Mouse (Mus musculus): ENCODE measurements around the gene Tomm40. TPM values are rescaled to one million over a fixed set of nuclear protein-coding genes. Genes with fewer than 3 reads are reported as not detected.
A peak's percentile ranks its signal among the peaks of the same experiment; 100 is the strongest.

Tomm40 gene
- total RNA-seq (2021) = 10 to 100 TPM; 36.8 to 47.6 TPM
- long read RNA-seq, experiment 1, transcript Tomm40-202 (10 exons, 1,577 nt) = major isoform, 63 of 79 reads
- long read RNA-seq, experiment 1, partial matches to known transcripts = 1 of 79 reads
- long read RNA-seq, experiment 1, other reads (novel, unspliced or antisense) = 13 of 79 reads
- long read RNA-seq, experiment 2, transcript Tomm40-202 (10 exons, 1,577 nt) = major isoform, 86 of 104 reads
- long read RNA-seq, experiment 2, transcript Tomm40-201 (9 exons, 1,646 nt) = minor isoform, 7 of 104 reads
- long read RNA-seq, experiment 2, partial matches to known transcripts = 3 of 104 reads
- long read RNA-seq, experiment 2, other reads (novel, unspliced or antisense) = 8 of 104 reads

- intact Hi-C loops (cut with DNase I) = no loop called here
- DNase-seq = peak; percentile 97 to 99
Observed at GRCm38 (mm10) chr7:19715239-19716054, at the start of gene Tomm40. Gene Tomm40 (minus strand): TSS chr7:19715438.

- DNase-seq = no peak
- intact Hi-C loops (cut with DNase I) = no loop called here
Observed at GRCm38 (mm10) chr7:19764581-19764980, 49.3 kb upstream of the Tomm40 start.

DNA sequence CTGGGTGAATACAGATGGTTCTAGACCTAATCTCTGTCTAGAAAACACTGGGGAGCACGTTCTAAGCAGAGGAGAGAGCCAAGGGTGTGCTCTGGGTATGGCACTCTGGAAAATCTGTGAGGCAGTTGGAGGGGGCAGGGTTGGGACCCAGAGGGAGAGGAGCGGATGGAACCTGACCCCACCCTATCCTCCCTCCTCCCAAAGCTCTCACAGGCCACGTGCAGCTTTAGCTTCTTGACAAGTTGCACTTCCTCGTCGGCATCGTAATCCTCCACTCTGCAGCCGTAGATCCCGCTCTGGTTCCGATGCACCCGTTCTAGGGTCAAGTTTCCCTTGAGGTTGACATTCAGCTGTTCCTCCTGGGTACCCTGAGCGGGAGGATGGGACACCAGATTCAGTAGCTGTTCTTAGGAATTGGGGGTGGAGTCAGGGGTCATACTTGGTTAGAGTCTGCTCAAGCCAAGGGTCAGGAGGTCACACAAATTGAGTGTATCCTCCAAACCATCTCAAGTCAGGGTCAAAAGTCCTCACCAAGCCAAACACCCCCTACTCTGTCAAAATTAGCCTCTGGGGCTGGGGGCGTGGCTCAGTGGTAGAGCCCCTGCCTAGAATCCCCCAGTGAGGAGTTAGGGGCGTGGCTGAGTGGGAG is 48.7 kb upstream of the Tomm40 start:
- intact Hi-C loops (cut with DNase I) = no loop called here
- no peak for DNase-seq

- intact Hi-C loops (cut with DNase I) = no loop called here
- no peak for DNase-seq
Observed at GRCm38 (mm10) chr7:19762283-19762682, 47.0 kb upstream of the Tomm40 start.

GRCm38 (mm10) chr7:19760021-19760420 is 44.8 kb upstream of the Tomm40 start:
- intact Hi-C loops (cut with DNase I) = no loop called here
- DNase-seq = no peak

DNA sequence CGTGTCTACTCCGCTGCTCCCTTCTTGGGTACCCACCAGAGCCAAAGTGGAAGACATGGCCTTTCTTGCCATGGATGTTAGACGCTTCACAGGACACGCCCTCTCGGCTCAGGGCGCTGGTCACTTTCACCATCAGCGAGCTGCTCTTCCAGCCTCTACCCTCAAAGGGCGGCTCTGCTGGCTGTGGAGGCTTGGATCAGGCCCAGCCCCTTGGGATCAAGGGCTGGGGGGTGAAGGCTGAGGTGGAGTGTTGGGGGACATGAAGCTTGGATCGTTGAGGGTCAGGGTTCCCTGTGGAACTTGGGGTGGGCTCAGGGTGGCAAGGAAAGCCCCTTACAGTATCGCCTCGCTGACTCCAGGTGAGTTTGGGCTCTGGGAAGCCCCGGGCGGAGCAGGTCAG is 43.4 kb upstream of the Tomm40 start:
- intact Hi-C loops (cut with DNase I) = no loop called here
- DNase-seq = no peak

DNA sequence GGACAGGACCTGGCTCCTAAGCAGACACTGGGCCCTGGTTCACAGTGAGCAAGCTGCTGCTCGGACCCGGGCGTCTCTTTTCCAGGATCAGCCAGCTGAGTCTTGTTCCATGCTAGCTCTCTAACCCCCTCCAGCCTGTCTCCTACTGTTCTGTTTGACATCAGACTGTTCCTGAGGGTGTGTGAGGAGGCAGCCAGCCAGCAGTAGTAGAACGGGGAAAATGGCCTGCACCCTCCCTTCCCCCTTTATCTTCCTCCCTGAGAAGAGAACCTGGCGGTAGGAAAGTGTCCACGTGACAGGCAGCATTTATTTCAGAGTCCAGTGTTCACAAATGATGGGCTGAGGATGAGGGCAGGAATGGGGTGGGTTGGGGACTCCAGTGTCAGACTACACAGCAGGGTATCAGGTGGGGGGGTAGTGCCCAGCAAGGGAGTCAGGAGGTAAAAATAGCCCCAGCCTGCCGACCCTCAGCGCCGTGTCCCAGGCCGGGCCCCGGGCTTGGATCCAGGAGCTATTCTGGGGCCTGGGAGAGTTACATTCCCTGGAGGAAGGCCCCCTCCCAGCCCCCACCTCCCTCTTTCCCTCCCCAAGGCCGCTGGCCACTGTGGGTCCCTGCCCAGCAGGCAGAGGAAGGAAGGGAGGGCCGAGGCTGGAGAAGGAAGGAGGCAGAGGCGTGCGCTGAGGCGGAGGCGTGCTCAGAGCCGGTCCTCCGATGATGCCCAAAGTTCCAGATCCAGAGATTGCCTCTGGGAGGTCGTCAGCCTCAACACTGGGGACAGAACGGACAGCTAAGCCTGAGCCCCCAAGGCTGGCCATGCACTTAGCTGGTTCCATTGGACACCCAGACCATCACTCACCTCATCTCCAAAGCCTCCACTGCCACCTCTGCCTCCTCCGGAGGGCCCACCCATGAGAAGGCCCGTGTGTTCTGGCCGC is 40.9 kb upstream of the Tomm40 start:
- peak; percentile 64 to 76 for DNase-seq
- intact Hi-C loops (cut with DNase I) = no loop called here

- intact Hi-C loops (cut with DNase I) = no loop called here
- no peak for DNase-seq
Observed at GRCm38 (mm10) chr7:19755008-19755407, 39.8 kb upstream of the Tomm40 start.

- no peak for DNase-seq
Observed at GRCm38 (mm10) chr7:19754065-19754464, 38.8 kb upstream of the Tomm40 start.

GRCm38 (mm10) chr7:19753587-19753986 is 38.3 kb upstream of the Tomm40 start:
- DNase-seq = no peak
- intact Hi-C loops (cut with DNase I) = loop anchor here (5.0 kb wide), 1 partner anchor 89 kb away; no protein-coding TSS in a partner anchor

More at GRCm38 (mm10) chr7:19754065-19754464, 38.8 kb upstream of the Tomm40 start:
- intact Hi-C loops (cut with DNase I) = loop anchor here (1.0 to 5.0 kb wide), 2 partner anchors 35 to 88 kb away; no protein-coding TSS in a partner anchor

- DNase-seq = no peak
- intact Hi-C loops (cut with DNase I) = loop anchor here (5.0 kb wide), 1 partner anchor 90 kb away; no protein-coding TSS in a partner anchor
Observed at GRCm38 (mm10) chr7:19752652-19753051, 37.4 kb upstream of the Tomm40 start.

- intact Hi-C loops (cut with DNase I) = loop anchor here (2.0 to 5.0 kb wide), 2 partner anchors 38 to 91 kb away; no protein-coding TSS in a partner anchor
- no peak for DNase-seq
Observed at GRCm38 (mm10) chr7:19751070-19751383, 35.8 kb upstream of the Tomm40 start.

- DNase-seq = peak; percentile 83 to 89
- intact Hi-C loops (cut with DNase I) = loop anchor here (2.0 to 5.0 kb wide), 2 partner anchors 38 to 92 kb away; no protein-coding TSS in a partner anchor
Observed at GRCm38 (mm10) chr7:19750217-19751069, 35.2 kb upstream of the Tomm40 start, which contains the start of gene Nectin2. Gene Nectin2 (minus strand): TSS chr7:19750483.

GRCm38 (mm10) chr7:19749389-19750216 is 34.4 kb upstream of the Tomm40 start:
- intact Hi-C loops (cut with DNase I) = loop anchor here (2.0 to 5.0 kb wide), 2 partner anchors 39 to 93 kb away; no protein-coding TSS in a partner anchor
- peak; percentile 95 for DNase-seq

DNA sequence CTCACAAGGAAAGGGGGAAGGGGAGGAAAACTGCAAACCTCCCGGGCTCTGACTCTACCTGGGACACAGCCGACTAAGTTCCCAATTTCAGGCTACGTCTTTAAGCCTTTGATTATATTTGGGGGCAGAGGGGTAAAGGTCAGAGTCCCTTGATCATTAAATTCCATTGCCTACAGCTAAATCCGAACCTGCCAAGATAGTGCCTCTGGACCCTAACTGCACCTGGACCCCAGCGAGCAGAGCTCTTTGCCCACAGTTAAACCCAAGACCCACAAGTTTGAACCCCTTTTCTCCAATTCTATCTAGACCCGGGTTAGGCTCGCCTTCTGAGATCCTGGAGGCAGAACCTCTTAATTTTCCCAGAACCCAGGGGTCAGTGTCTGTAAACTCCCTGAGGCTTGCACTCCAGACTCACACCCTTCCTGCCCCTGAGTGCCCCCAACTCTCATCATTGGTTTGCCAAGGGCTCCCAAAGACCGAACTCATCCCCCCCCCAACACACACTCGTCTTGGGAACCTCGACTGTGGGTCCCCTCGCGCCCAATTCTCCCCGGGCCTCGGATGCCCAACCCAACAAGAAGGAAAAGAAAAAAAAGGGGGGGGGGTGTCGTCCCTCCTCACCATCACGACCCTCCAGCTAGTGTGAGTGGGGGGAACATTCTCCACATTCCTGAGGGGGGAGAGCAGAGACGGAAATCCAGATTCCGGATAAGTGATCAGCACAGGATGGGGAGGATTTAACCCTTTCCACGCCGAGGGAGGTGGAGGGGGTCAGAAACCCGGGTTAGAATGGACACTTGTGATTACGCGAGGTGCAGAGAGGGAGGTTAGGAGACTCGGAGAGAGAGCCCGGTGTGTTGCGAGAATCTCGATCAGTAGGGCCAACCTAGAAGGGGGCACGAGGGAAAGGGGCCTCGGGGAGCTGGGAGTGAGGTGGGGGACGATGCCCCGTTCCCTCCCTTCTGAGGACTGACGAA is 33.3 kb upstream of the Tomm40 start:
- DNase-seq = no peak
- intact Hi-C loops (cut with DNase I) = no loop called here

GRCm38 (mm10) chr7:19747420-19748218 is 32.4 kb upstream of the Tomm40 start:
- intact Hi-C loops (cut with DNase I) = no loop called here
- no peak for DNase-seq

All from gastrocnemius, postnatal 36 days (tissue).